Mouse (Mus musculus): ENCODE measurements around the gene Nrtn.

- TF ChIP-seq CTCF (conservative IDR thresholded peaks at IDR 0.05; ENCODE audit: insufficient read depth, insufficient read length, low read depth, low read length) (no peak), POLR2A (IDR thresholded peaks at IDR 0.05; ENCODE audit: low read depth, low read length) (no peak)
Observed at GRCm38 (mm10) chr17:56768941-56769340, 11.6 kb upstream of the Nrtn start.

Data from kidney, adult 2 months (tissue).